Mouse (Mus musculus) left cerebral cortex, postnatal 36 days (tissue): Measurements from ENCODE around the gene Smyd1. TPM values are rescaled to one million over a fixed set of nuclear protein-coding genes. Genes with fewer than 3 reads are reported as not detected.
"Not testable (repeated sequence)": the region's sequence is repeated elsewhere in the genome, so short reads cannot be mapped to it uniquely, and the experiment has no call there.

ENCODE experiments used
- DNase-seq, 2 experiments: peaks; one replicate each; pipeline ENCODE4 v3.0.0; 2021 to 2022; ENCODE audit warnings: low spot score in 2 of 2, mixed read lengths in 1 of 2
- intact Hi-C: fragments of 180-260 bp; cut with DNase I; formaldehyde crosslinking; loops from one replicate; pipeline ENCODE4 v1.15.1; 2025
- total RNA-seq, 2 experiments: library from RNA; stranded (reverse); gene quantifications; 2 replicates each; pipeline ENCODE4 v1.2.3; 2021

Gene Smyd1
- total RNA-seq, 2 experiments from 2014 or later, result 1.3 to 1.4 TPM

DNA sequence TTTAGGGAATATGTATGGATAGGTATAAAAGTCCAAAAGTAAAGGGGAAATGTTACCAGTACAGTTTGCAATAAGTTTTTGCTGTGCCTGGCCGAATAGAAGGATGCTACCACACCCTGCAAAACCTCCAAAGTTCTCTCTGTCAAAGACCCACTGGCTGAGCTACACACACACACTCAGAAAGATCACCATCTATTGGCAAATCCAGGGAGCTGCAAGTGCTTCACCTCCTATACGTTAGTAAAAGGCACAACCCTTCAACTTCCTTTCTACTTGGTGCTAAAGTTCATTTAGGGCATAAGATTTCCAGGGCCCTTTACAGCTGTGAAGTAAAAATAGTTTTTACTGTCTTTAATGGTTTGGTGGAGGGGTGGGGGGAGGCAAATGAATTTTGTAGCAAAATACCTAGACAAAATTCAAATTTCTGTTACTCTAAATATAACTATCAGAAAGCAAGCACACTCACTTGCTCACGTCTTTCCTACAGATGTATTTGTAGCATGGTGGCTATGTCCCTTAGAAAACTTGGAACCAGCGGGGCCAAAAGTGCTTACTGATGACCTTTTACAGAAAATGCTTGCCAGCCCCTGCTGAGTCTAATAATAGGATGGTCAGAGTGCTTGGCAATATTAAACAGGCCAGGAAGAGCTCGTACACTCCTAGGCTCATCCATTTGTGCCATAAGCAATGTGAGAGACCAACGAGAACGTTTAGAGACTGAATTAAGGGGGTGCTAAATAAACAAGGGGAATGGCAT lies 52.9 kb downstream of the Smyd1 start:
- intact Hi-C loops, result no loop called here

GRCm38 (mm10) chr6:71267603-71268002 lies 54.4 kb downstream of the Smyd1 start:
- DNase-seq, intact Hi-C loops: not testable (repeated sequence)

More for the DNA sequence above, 52.9 kb downstream of the Smyd1 start:
- DNase-seq, result no peak

DNA sequence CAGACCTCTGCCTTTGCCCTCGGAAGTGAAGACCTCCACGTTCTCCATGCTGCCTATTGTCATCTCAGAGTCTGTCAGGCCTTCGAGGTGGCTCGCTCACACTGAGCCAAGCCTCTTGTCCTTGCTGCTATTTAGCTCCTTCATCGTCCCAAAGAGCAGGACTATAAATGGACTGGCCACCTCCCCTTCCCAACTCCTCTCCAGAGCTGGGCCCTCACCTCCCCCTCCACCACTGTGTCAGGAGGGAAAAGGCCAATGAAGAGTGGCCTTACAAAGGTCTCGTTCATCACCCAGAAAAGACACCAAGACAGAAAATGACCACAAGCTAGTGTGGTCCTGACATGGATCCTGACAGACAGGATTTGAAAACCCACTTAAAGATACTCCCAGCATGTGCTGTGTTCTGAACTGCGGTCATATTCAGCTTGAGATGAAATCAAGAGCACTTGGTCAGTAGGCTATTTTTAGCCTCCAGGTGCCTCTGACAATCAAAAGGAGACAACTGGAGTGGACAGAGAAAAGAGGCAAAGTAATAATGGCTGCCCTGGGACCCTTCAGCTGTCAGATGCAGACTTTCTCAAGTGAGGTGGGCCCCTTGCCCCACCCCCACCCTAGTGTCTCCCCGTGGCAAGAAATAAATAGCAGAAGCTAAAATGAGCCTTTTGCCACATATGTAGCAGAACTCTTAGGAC lies 59.7 kb downstream of the Smyd1 start:
- intact Hi-C loops, result no loop called here
- DNase-seq, result no peak

- intact Hi-C loops, result no loop called here
Observed at GRCm38 (mm10) chr6:71261060-71261459, 61.0 kb downstream of the Smyd1 start.

GRCm38 (mm10) chr6:71260051-71260640 lies 61.9 kb downstream of the Smyd1 start:
- intact Hi-C loops, result no loop called here
- DNase-seq, result no peak

More at GRCm38 (mm10) chr6:71261060-71261459, 61.0 kb downstream of the Smyd1 start:
- DNase-seq, result no peak

- no peak for DNase-seq
- intact Hi-C loops, result no loop called here
Observed at GRCm38 (mm10) chr6:71259166-71259565, 62.9 kb downstream of the Smyd1 start.

DNA sequence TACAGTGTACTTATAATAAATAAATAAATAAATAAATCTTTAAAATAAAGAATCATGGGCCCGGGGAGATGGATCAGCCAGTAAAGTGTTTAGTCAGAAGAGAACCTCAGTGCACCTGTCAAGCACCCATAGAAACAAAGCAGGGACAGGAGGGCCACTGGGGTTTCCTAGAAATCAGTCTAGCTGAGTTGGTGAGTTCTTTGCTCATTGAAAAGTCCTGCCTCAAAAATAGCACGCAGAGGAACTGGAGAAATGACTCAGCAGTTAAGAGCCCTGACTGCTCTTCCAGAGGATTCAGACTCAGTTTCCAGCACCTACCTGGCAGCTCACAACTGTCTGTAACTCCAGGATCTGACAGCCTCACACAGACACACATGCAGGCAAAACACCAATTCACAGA lies 63.5 kb downstream of the Smyd1 start:
- intact Hi-C loops, result no loop called here
- no peak for DNase-seq

DNA sequence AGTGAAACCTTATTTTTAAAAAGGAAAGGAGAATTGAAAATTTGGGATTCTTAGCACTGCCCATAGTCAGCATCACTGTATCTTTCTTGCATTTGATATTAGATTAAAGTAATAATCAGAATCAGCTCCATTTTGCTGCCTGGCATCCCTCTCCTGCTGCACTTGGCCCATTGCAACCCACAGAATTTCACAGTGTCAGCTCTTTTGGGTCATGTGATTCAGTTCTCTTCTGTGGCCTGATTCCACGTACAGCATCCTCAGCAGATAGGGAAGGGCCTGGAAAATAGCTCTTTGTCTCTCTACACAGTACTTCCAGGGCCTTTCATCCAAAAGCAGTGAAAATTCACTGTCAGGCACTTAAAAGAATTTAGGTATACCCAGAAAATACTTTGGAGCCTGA lies 64.7 kb downstream of the Smyd1 start:
- no peak for DNase-seq
- intact Hi-C loops, result no loop called here

GRCm38 (mm10) chr6:71256166-71256565 lies 65.9 kb downstream of the Smyd1 start:
- no peak for DNase-seq
- intact Hi-C loops, result no loop called here

- intact Hi-C loops, result no loop called here
- no peak for DNase-seq
Observed at GRCm38 (mm10) chr6:71254456-71254855, 67.6 kb downstream of the Smyd1 start.

DNA sequence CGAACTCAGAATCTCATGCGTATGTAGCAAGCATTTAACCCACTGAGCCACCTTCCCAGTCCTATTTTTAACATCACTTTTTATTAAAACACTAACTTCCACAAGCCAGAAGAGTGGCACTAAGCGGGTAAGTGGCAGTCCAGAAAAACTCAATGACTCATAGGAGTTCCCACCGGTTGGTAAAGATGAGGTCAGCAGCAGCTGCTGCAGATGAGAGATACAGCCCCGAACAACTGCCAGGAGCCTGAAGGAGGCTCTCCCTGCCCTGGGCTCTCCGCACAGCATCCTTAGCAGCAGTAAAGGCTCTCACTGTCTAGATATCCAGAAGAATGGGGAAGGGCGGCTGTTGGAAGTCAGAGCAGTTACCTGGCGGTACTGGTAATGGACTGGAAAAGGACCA lies 71.1 kb downstream of the Smyd1 start:
- DNase-seq, result no peak
- intact Hi-C loops, result no loop called here

DNA sequence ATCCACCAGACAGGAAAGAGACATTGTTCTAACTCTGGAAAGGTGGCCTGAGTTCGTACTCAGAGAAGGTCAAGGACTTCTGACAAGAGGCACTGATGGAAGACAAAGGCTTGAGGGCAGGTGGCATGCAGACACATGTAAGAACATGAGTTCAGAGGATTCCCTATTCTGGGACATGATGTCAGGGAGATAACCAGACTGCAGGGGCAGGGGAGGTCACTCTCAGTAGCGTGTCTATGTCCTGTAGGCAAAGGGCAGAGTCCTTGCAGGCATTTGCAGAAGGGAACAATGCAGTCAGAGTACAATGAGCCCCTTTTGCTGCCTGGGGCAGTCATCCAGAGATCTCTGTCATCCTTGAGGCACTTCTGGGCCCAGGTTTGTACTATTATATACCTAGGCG lies 72.4 kb downstream of the Smyd1 start:
- intact Hi-C loops, result no loop called here
- no peak for DNase-seq

DNA sequence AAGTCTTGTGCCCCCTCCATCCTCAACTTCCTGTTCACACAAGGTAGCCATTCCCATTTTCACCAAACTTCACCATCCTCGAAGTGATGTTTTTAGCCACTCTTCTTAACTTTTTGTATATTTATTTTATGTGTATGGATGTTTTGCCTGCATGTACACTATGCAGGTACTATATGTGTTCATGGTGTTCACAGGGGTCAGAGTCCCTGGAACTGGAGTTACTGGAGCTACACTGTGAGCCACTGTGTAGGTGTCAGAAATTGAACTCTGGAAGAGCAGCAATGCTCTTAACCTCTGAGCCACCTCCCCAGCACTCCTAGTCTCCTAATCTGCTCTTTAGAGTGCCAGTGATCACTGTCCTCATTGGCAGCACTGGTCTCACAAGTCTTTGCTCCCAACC lies 73.6 kb downstream of the Smyd1 start:
- no peak for DNase-seq
- intact Hi-C loops, result no loop called here

- DNase-seq, result no peak
- intact Hi-C loops, result no loop called here
Observed at GRCm38 (mm10) chr6:71243258-71243657, 78.8 kb downstream of the Smyd1 start.

- intact Hi-C loops, result no loop called here
- no peak for DNase-seq
Observed at GRCm38 (mm10) chr6:71242811-71243210, 79.2 kb downstream of the Smyd1 start.

- no peak for DNase-seq
- intact Hi-C loops, result no loop called here
Observed at GRCm38 (mm10) chr6:71240831-71241230, 81.2 kb downstream of the Smyd1 start.

GRCm38 (mm10) chr6:71239069-71239750 lies 82.8 kb downstream of the Smyd1 start:
- intact Hi-C loops, result no loop called here
- no peak for DNase-seq

- intact Hi-C loops, result no loop called here
- no peak for DNase-seq
Observed at GRCm38 (mm10) chr6:71237031-71237431, 85.0 kb downstream of the Smyd1 start.

GRCm38 (mm10) chr6:71236506-71236905 lies 85.5 kb downstream of the Smyd1 start:
- intact Hi-C loops, result no loop called here
- no peak for DNase-seq

DNA sequence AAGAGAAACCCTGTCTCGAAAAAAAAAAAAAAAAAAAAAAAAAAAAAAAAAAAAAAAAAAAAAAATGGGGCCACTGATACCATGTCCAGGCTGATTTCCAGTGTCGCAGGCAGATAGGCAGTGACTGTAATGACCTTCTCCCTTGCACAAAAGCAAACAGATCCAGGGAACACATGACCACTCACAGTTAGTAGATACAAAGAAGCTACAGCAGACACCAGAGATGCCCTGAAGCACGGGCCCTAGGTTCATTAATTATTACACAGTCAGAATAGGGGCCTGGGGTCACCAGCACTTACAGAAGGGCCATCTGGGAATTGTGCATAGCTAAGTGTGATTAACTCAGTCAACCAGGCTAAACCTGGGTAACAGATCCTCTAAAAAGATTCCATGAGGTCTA lies 86.1 kb downstream of the Smyd1 start:
- no peak for DNase-seq
- intact Hi-C loops, result no loop called here
